Mouse (Mus musculus) thymus, adult 2 months (tissue): ENCODE measurements around the gene Slc35e3.

Experiments used
- CTCF ChIP-seq: fragments of 200-500 bp; IDR thresholded peaks from 2 replicates; pipeline ENCODE4 v1.5.1; 2012; ENCODE audit warnings: mild to moderate bottlenecking, control low read depth, low read length, moderate library complexity, borderline replicate concordance; ENCODE audit not compliant: control insufficient read depth, poor library complexity, insufficient read depth; ENCODE audit errors: extremely low read depth
- POLR2A ChIP-seq: fragments of 200-500 bp; IDR thresholded peaks from 2 replicates; pipeline ENCODE4 v1.6.1; 2012; ENCODE audit warnings: mild to moderate bottlenecking, low read length, control low read depth, moderate library complexity; ENCODE audit not compliant: control insufficient read depth, poor library complexity, insufficient read depth; ENCODE audit errors: extremely low read depth

GRCm38 (mm10) chr10:117757259-117757658 lies 11.1 kb upstream of the Slc35e3 start:
- TF ChIP-seq CTCF (no peak), POLR2A (no peak)
